Mouse (Mus musculus): ENCODE measurements at regions not wholly inside any gene's neighbourhood (a gene's known extent, or its start where the extent isn't known, plus 50 kb on each side); places are given as distances from the start of the nearest gene placed in this dataset.

DNA sequence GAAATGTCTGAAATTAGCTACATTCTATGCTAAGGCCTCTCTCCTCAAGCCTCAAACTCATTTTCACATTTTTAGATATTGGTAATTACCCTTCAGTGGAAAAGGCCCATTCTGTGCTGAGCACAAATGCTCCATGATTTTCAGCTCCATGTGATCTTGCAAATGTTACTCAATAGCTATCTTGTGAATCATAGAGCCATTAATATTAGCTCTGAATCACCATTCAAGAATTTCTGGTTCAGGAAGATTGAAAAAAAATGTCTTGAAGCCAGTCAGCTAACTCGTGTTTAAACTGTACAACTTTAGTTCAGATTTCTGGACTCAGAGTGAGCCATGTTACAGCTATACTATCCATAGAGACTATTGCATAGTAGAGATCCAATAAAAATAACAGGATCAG lies 86.2 kb upstream of the H2al1a start:
- no peak for TF ChIP-seq CTCF (IDR thresholded peaks at IDR 0.05; ENCODE audit: low read depth, low read length)
- TF ChIP-seq POLR2A (IDR thresholded peaks at IDR 0.05; ENCODE audit: extremely low read depth, insufficient read depth, low read length), result no peak

Measured in liver, adult 2 months (tissue).